Mouse (Mus musculus) left cerebral cortex, postnatal 14 days (tissue): ENCODE measurements around the gene Cox17. TPM values are rescaled to one million over a fixed set of nuclear protein-coding genes. Genes with fewer than 3 reads are reported as not detected.
A peak's percentile ranks its signal among the peaks of the same experiment; 100 is the strongest.

Source experiments
- DNase-seq, 2 experiments: peaks; one replicate each; pipeline ENCODE4 v3.0.0; 2021 to 2022; ENCODE audit warnings: low spot score in 2 of 2, mixed read lengths in 1 of 2
- intact Hi-C: fragments of 180-260 bp; cut with DNase I; formaldehyde crosslinking; loops from one replicate; pipeline ENCODE4 v1.15.1; 2025
- total RNA-seq, 2 experiments: library from RNA; stranded (reverse); gene quantifications; 2 replicates each; pipeline ENCODE4 v1.2.3; 2021

Cox17 gene
- total RNA-seq, 2 experiments from 2014 or later, result 88.0 to 89.4 TPM

DNA sequence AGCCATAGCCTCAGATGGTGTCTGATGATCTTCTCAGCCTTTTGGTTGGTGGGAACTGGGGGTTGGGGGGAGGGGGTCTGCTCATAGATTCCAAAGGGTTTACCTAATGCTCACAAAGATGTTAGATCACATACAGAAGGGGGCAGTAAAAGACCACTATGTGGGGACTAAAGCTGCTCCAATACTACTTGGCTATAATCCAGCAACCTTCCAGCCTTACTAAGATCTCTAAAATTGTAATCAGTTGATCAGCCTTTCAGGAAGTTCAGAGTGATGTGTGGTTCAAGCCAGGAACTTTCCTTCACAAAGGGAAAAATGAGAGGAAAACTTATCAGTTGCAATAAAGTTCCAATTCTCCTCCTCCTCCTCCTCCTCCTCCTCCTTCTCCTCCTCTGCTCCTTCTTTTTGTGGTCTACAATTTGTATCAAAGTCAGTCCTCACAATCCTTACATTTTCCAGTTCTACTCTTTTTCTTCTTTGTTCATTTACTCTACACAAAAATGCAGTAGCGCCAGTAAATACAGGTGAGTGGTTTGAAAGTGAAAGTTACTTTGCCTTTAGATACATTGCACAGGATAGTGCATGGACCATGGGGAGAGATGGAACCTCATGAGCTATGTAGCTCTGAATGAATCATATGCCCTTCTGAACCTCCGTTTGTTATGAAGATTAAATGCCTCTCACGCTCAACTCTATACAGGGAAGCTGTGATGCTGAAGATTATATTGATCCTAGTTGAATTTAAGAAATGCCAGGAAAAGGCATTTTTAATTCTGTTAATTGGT, 1.7 kb upstream of the Cox17 start:
- intact Hi-C loops, result loop anchor here (5.0 kb wide), 1 partner anchor 137 kb away; no protein-coding TSS in a partner anchor
- peak; percentile 26 to 39 for DNase-seq

DNA sequence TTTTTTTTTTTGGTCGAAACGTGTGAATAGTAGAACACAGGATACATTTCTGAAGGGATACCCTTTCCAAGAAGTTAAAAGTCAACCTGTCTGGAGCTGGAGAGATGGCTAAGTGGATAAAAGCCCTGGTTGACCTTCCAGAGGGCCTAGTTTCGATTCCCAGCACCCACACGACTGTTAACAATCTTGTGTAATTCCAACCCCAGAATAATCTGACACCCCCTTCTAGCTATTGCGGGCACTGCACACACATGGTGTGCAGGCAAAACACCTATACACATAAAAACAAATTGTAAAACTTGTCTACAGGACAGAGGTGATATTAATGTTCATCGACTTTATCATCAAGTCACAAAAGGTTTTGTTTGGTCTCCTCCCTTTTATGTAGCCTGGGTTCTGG, 797 bp downstream of the Cox17 start:
- no peak for DNase-seq
- intact Hi-C loops, result loop anchor here (2.0 to 5.0 kb wide), 2 partner anchors 135 to 159 kb away; no protein-coding TSS in a partner anchor

DNA sequence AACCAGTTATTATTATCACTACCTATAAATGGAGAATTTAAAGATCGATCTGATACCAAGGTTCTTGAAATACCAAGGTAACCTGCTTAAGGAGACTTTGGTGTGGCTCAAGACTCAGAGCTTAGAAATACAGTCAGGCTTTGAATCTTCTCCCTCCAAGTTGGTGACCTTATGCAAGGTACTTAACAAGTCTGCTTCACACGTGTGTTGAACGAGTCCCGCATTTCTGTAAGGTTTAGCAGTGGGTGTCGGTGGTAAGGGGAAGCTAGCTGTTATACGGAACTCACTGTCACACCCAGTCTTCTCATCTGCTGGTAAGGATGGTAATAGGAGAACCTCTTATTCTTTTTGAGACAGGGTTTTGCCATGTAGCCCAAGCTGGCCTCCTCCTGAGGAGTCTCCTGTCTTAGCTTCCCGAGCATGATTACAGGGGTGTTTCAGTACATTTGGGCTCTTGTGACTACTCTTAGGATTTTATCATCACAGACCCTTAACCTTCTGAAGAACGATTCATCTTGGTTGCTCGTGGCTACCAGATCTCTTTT, 1.5 kb downstream of the Cox17 start:
- no peak for DNase-seq
- intact Hi-C loops, result loop anchor here (5.0 kb wide), 1 partner anchor 134 kb away; no protein-coding TSS in a partner anchor

DNA sequence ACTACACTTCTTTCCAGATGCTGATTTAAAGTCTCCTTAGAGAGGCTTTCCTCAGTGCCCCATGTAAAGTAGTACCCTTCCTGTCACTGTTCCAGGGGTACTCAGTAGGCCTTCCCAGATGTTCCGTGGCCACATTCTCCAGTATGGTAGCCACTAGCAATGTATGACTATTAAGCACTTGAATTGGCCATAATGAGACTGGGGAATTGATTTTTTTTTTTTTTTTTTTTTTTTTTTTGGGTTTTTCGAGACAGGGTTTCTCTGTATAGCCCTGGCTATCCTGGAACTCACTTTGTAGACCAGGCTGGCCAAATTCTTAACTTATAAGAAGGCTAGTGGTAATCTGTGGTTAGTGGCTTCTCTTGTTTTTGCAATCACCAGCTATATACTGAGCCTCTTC, 3.1 kb downstream of the Cox17 start:
- DNase-seq, result no peak
- intact Hi-C loops, result loop anchor here (5.0 kb wide), 1 partner anchor 132 kb away; no protein-coding TSS in a partner anchor

DNA sequence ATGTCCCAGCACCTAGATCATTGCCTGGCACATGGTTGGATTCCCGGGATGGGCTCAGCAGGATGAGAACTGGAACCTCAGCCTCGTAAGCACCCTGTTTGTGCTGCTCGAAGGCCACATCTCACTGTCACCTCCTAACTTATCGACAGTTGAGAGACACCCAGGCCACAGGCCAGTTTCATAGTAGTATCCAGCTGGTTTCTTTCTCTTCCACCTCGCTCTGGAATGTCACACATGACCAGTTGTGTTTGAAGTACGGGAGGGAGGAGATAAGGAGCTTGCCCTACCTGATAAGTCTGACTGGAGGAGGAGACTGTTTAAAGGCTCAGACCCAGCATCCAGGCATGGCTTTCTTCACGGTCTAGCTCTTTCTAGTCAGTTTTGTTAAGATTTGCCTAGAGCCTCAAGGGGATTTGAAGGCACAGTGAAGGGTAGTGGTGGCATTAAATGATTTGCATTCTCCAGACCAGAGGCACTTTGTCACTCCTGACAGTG, 3.6 kb downstream of the Cox17 start:
- no peak for DNase-seq
- intact Hi-C loops, result no loop called here

DNA sequence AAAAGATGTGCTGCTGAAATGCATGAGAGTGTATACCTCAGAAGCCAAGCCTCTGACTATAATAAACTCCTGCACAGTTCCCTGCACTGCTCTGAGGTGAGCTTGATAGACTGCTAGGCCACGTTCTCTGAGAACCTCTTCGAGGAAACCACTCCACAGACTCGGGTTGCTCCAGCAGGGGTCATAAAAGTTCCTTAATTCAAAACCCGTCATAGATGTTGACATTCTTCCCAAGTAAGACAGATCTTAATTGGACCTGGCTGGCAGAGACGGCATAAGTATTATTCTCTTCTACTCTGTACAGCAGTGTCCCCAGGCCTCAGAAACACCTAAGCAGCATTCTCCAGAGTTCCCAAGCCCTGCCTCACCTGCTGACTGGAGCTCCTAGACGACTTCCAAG, 4.1 kb downstream of the Cox17 start:
- intact Hi-C loops, result no loop called here
- DNase-seq, result no peak

DNA sequence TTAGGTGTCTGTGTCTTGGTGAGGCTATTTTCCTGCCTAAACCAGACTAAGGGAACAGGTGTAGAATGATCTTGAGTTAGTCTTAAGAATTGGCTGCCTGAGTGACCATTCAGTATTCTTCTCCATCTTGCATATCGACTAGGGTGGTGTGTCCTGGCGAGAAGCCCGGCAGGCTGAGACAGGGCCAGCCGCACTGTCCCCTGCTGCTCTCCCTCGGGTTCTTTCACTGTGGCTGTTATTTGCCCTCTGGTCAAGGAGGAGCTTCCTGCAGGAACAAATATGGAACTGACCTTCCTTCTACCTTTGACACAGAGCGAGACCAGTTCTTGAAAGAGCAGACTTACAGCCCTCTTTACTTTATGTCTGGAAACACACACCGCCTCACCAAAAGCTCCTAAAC, 5.2 kb downstream of the Cox17 start:
- DNase-seq, result no peak
- intact Hi-C loops, result no loop called here

DNA sequence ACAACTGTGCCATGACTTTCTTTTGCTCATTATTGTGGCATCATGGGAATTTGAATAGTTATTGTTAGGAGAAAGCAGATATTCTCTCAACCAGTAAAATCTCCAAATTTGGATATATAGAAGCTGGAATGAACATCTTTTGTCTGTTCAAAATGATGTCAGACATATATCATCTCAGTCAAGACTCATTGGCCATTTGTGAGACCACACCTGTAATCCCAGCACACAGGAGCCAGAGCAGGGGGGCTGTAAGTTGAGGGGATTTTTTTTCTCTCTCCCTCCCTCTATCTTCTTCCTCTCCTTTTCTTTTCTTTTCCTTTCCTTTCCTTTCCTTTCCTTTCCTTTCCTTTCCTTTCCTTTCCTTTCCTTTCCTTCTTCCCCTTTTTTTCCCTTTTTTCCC, 6.1 kb downstream of the Cox17 start:
- no peak for DNase-seq
- intact Hi-C loops, result no loop called here

DNA sequence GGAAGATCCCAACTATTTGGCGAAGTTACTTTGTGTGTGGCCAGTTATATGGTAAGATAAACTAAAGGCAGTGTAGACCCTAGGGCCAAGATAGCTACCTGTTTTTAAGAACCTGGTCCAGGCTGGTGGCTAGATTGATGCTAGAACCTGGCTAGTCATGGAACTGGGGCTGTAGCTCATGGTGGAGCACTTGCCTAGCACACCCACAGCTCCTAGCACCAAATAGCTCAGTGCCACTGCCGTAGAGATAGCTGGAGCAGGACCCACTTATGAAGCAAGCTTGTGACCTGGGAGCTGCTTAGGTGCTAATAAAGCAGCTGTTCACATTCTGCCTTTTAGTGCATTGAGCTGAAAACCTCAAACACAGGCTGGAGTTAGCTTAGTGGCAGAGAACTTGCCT, 6.9 kb downstream of the Cox17 start:
- intact Hi-C loops, result no loop called here
- no peak for DNase-seq

DNA sequence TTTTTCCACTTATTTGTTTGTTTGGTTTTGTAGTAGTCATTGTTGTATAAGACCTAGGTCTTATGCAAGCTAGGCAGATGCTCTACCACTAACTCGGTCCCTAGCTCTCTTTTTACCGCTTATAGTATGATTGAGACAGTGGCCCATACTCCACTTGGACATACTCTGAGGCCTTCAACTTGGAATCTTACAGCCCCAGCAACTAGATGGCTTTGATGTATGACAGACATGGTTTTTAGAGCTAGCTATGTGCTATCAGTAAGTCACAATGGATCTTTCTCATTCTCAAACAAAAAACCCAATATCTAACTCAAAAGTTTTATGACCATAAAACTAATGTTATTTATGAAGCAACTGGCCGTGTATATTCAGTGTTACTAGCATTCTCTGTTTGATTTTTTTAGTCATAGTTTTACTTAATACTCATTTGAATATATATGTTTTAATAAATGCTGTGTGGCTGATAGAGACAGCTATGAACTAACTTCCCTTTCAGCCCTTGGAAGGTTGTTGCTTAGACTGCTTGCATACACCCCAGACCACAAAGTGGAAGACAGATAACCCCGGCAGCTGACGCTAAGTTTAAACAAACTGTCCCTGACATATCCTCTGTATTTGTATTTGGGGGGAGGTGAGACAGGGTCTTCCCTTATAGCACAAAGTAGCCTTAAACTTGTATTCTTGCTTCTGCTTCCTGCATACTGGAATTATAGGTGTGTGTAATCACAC, 7.6 kb downstream of the Cox17 start:
- DNase-seq, result no peak
- intact Hi-C loops, result no loop called here

DNA sequence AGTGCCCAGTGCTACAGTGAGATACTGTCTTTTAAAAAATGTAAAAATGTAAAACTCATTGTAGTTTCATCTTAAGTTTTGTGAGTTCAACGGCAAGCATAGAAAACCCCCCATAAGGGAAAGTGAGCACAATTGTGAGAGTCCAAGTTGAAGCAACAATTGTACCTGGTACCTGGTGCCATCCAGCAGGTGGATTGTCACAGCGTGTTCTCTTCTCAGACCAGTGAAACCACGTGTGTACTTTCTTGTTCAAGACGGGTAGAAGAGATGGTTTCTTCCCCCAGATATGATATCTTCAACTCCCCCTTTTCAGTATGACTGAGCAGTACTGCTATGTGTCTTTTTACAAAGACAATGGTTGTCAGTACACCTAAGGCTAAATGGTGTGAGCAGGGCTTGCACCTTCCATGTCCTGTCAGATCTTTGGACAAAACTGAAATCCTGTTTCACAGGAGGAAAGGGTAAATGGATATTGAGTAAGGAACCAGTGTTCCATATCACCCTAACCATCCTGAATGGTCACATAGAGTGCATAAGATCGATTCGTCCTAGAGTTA, 11.5 kb downstream of the Cox17 start:
- intact Hi-C loops, result no loop called here
- DNase-seq, result no peak

DNA sequence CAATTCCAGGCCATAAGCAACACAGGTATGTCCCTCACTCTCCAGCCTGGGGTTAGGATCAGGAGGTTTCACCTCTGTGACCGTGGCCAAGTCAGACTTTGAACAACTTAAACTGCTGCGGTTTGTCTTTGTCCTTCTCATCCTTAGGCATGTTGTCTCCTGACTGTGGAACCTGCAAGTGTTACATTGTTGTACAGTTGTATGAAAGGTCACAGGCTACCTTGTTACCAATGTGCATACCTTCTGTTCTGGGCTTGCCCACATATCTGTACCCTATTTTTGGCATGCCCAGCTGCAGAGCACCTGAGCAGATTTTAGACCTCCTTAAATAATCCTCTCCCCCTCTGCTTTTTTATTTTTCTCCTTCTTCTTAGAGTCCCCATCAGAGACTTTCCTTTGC, 12.4 kb downstream of the Cox17 start:
- no peak for DNase-seq

DNA sequence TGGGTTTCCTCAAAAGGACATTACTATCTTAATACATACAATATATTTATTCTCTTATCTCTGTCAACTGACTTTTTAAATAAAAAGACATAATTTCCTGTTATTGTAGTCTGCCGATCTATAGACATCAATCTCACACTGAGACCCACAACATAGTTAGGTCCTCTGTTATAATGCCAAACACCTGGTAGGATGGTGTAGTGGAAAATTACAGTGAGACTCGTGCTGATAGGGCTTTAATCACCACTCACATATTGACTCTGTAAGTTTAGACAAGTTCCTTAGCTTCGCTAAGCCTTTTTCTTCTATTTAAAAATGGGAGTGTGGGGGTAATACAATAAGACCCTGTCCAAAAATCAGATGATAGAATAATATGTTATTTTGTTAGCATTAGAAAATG, 13.1 kb downstream of the Cox17 start:
- no peak for DNase-seq
- intact Hi-C loops, result no loop called here

More for the DNA sequence above, 12.4 kb downstream of the Cox17 start:
- intact Hi-C loops, result no loop called here

DNA sequence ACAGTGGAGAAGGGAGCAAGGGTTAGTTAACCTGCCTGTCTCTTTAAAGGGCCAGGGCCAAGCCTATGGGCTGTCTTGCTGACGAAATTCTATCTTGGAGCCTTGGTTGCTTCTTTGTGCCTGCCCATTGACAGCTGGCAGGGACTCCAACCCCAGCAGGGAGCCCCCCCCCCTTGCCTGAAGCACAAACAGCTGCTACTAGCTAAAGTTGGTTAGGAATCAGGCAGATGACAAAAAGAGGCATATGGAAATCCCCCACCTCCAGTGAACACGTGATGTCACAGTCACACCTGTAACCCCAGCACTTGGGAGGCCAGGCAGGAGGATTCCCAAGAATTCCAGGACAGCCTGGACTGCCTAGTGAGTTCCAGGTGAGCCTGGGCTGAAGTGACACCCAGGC, 13.5 kb downstream of the Cox17 start:
- DNase-seq, result no peak
- intact Hi-C loops, result no loop called here

DNA sequence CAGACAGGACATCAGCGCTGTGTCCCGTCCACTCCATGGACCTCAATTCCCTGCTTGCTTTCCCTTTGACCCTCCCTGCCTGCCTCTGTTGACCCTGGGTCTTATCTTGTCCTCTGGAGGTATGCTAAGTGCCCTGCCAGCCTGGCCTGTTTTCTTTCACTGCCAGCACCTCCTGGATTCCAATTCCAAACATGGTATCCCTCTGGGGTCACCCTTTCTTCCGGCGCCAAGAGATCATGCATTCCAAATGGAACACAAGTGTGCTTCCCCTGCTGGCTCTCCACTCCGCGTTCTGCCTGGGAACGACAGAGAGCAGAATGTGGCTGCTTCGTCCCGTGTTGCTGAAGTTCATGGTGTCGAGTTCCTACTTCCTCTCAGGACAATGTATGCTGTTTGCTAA, 15.1 kb downstream of the Cox17 start, which contains the start of gene Popdc2:
TSS of gene Popdc2 (plus strand) at position 277 of the 400 bp plus-strand sequence.
- no peak for DNase-seq
- intact Hi-C loops, result no loop called here

DNA sequence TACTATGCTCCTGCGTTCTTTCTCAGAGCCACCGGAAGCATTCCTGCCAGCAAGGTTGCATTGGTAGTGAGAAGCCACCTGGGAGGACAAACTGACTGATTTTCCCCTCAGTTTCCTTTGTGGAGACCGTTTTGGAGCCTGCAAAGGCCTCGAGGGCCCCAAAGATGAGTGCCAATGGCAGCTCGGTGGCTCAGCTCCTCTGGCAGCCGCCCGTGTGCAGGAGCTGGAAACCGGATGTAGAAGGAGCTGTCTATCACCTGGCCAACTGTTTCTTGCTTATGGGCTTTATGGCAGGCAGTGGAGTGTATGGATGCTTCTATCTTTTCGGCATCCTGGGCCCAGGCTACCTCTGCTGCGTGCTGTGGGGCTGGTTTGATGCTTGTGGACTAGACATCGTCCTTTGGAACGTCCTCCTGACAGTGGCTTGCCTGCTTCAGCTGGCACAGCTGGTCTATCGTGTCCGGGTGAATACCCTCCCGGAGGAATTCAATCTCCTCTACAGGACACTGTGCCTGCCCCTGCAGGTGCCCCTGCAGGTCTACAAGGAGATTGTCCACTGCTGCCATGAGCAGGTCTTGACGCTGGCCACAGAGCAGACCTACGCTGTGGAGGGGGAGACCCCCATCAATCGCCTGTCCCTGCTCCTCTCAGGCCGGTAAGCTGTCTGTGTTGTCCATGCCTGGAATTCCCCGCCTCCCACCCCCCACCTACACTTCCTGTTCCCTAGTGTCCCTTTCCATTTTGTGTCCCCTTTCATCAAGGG, 15.9 kb downstream of the Cox17 start:
- no peak for DNase-seq
- intact Hi-C loops, result no loop called here

DNA sequence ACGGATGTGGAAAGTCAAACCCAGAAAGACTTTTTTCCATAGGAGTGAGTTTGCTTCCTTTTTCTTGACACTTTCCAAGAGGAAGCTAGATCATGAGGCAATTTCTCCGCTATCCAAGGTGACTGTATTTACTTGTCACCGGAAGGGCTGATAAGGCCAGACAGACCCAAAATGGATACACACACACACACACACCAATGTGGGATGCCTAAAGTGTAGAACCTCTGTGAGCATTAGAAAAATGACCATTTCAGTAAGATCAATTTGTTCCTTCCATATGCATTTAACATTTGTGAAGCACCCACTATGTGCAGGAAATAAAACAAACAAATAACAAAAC, 16.4 kb downstream of the Cox17 start:
- intact Hi-C loops, result no loop called here
- no peak for DNase-seq

DNA sequence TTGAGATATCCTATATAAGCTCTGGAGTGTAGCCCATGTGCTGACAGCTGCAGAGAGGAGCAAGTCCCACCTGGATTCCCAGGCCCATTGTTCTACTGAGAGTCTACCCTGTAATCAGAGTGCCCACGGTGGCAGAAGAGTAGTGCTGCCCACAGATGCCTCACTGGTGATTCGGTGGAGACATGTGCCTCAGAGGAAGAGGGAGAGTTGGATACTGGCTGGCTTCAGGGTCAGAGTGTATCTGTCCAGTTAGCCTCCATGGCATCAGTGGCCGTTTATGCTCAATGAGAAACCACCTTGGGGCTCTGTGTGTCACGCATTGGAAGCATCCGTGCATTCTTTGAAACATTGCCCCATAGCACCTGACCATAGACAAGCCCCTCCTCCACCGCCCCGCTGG, 16.9 kb downstream of the Cox17 start:
- intact Hi-C loops, result no loop called here
- no peak for DNase-seq

DNA sequence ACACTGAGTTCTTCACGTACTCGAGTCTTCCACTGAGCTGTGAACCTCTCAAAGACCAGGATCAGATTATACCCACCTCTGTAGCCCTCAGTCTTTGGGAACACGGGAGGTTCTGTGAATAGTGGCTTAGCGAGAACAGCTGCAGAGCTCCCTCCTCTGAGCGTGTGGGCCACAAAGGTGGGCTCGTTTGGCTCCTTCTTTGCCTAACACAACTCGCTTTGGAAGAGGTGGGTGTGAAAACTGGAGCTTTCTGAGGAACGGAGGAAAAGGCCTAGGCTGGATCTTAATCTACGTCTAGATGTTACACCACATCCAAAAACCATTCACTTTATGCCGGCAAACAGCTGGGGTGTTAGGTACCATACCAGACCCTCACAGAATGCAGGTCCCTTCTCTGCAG, 18.6 kb downstream of the Cox17 start:
- DNase-seq, result no peak
- intact Hi-C loops, result no loop called here
